Mouse (Mus musculus): ENCODE data around the gene Eif5a. TPM values are rescaled to one million over a fixed set of nuclear protein-coding genes. Genes with fewer than 3 reads are reported as not detected.

Eif5a gene
- total RNA-seq (2023): 100 to 1,000 TPM; 482 to 501 TPM

GRCm38 (mm10) chr11:69921114-69922011 lies at the start of gene Eif5a:
TSS of gene Eif5a (minus strand) at chr11:69921958.

DNA sequence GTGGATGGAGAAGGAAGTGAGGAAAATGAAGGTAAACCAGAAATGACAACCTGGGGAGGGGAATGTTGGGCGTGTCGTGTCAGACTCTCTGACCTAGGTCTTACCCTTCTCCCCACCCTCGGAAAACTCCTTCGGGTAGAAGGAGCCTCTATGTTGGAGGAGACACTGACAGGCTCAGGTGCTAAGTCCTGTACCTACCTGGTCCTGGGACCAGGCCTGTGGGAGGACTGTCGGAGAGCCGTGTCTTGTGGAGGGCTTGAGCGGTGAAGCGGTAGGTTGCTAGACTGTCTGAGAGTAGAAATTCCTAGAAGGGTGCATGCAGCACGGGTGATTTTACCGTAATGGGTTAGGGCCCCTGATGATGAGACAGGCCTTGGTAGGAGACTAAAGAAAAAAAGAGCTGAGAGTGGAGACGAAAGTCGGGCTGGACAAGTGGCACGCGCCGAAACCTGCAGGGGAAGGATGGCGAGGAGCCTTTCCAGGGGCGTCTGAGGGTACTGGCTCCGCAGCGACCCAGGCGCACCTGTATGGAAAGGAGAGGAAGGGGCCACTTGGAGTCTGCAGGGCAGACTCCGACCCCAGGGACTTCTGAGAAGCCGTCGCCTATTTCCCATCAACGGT lies 43.0 kb upstream of the Eif5a start, which contains the start of gene Cldn7:
Gene Cldn7, plus strand, starts transcription at position 130 of the 621 bp plus-strand sequence.

DNA sequence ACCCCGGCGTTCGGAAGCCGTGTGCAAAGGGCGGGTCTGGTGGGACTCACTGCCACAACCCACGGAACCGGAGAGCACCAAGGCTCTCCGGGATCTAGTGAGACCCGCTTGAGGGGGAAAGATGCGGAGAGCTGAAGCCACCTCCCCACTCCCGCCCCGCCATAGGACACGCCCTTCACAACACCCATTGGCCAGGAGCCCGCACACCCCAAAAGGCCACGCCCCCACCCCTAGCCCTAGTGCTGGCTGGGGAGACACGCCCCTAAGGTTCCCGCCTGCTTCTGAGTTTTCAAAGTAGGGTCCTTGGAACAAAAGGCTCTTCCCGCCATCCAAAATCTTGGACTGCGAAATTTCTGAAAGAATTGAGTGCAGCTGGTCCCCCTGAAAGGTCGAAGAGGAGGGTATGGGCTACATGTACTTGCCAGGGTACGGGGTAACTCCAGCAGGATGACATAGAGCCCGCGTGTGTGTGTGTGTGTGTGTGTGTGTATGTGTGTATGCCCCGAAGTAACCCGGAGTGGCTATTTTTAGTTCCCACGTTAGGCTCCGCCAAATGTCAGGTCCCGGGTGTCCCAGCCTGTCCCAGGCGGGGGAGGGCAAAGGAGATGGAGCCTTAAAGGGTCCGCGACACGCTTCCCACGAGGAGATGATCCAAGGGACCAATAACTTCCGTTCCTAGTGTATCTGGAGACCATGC lies 26.5 kb upstream of the Eif5a start, which contains the start of gene Slc2a4:
Gene Slc2a4, minus strand, starts transcription at position 123 of the 697 bp plus-strand sequence.

DNA sequence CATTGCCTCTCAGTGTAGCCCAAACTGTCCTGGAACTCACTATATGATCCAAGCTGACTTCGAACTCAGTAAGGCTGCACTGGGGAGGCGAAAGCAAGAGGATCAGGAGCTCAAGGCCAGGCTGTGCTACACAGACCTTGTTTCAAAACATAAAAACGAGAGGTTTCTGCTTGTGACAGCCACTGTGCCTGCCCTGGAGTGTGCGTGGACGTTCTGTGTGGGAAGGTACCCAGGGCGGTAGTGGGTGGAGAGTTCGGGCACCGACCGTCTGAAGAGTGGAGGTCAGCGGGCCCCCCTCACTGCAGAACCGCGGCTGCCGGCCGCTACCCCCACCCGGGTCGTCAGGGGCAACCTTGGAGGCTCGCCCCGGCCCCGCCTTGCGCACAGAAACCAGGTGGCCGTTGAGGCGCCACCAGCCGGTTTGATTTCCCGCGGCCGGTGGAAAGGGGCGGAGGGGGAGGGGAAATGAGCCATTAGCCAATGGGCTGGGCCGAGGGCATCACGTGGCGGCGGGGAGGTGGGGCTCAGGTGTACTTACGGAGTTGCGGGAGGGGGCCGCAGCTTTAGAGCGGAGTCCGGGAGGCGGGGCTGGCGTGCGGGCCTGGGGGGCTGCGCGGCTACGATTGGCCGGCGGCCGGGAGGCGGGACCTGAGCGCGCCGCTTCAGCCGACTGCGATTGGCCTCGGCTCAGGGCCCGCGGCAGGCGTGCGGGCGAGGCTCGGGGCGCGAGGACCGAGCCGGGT lies 13.6 kb upstream of the Eif5a start, which contains the start of gene Ybx2:
Gene Ybx2, plus strand, starts transcription at position 660 of the 743 bp plus-strand sequence.

GRCm38 (mm10) chr11:69913554-69914371 lies 8.0 kb downstream of the Eif5a start, which contains the start of gene Gps2:
TSS of gene Gps2 (plus strand) at chr11:69913888.

GRCm38 (mm10) chr11:69900471-69901405 lies 21.0 kb downstream of the Eif5a start, which contains the start of the genes 2810408A11Rik and Neurl4:
TSS of gene 2810408A11Rik (minus strand) at chr11:69900987.
TSS of gene Neurl4 (plus strand) at chr11:69901072.

GRCm38 (mm10) chr11:69895291-69895690 lies 26.5 kb downstream of the Eif5a start, which contains the start of gene Acap1:
TSS of gene Acap1 (minus strand) at chr11:69895539.

DNA sequence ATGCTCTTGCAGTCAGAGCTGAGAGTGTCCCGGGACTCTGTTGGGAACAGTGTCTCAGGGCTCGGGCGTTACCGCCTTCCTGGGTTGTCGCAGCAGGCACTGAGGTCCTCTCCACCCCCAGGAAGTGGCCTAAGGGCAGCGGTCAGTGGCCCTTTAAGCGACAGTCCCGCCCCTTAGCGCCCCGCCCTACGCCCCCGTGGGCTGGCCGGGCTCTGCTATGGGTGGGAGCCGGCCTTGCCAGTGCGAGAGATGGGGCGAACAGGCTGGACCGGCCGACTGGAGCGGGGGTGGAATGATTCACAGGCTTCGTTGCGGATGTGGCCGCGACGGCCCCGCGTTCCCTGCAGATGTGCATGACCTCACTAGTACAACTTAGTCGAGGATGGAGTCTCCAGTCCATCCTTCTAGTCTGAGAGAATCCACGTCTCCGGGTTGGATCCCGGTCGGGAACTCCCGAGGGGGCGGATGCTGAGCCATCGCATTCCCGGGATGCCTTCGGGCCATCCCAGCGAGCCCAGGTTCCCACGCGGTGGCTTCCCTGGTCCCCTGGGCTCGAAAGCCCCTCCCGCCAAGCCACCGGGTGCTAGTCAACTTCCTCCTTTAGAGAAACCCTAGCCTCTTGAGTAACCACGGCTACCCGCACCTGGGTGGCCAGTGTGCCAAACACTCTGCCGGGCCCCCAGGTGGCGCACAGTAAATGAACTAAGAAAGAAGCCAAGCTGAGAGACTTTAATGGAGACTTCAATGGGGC lies 40.7 kb downstream of the Eif5a start, which contains the start of gene Kctd11:
Gene Kctd11, minus strand, starts transcription at position 554 of the 751 bp plus-strand sequence.

DNA sequence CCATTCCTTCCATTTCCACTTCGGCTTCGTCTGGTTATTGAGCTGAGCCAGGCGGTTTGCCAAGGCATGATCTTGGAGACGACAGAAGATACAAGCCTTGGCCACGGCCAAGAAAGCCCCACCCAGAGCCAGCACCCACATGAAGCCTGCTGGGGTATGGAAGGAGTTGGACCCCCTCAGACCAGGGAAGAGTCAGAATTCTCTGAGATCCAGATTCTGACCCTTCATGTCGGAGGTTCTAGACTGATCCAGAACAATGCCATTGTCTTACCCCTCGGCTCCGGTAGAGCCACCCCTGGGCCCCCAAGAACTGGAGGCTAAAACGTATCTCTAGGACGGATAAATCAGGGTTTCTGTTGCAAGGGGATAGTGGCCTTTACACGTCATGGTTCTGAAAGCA lies 43.9 kb downstream of the Eif5a start, which contains the start of gene Tmem95:
Gene Tmem95, minus strand, starts transcription at position 141 of the 400 bp plus-strand sequence.

Other genes starting within 250 kb of the Eif5a start
- gene Eif4a1, start 249.5 kb downstream of the Eif5a start, total RNA-seq (2023): 100 to 1,000 TPM; 554 to 653 TPM
- 10 to 100 TPM; 64.7 to 65.2 TPM for gene Senp3, start 239.9 kb downstream of the Eif5a start, total RNA-seq (2023)
- 10 to 100 TPM; 15.8 to 16.0 TPM for gene Tnfsf13, start 236.2 kb downstream of the Eif5a start, total RNA-seq (2023)
- 1 to 10 TPM; 7.9 to 8.7 TPM for gene Tnfsf12, start 226.1 kb downstream of the Eif5a start, total RNA-seq (2023)
- 1 to 10 TPM; 4.7 to 5.5 TPM for gene Tnfsfm13, start 225.9 kb downstream of the Eif5a start, total RNA-seq (2023)
- 10 to 100 TPM; 82.6 to 86.1 TPM for gene Polr2a, start 163.3 kb downstream of the Eif5a start, total RNA-seq (2023)
- gene Slc35g3, start 160.0 kb downstream of the Eif5a start, total RNA-seq (2023): not detected
- gene Zbtb4, start 156.0 kb downstream of the Eif5a start, total RNA-seq (2023): 1 to 10 TPM; 2.4 to 3.3 TPM
- 1 to 10 TPM in 1 of 2 experiments, under 1 TPM in 1; 0.79 to 1.9 TPM for gene Chrnb1, start 126.0 kb downstream of the Eif5a start, total RNA-seq (2023)
- under 1 TPM in 1 of 2 experiments, not detected in 1; 0.18 TPM for gene Fgf11, start 120.1 kb downstream of the Eif5a start, total RNA-seq (2023)
- not detected for gene Tmem102, start 116.3 kb downstream of the Eif5a start, total RNA-seq (2023)
- not detected for gene Gm39566, start 106.7 kb downstream of the Eif5a start, total RNA-seq (2023)
- not detected for gene Spem2, start 103.5 kb downstream of the Eif5a start, total RNA-seq (2023)
- not detected for gene Spem1, start 99.8 kb downstream of the Eif5a start, total RNA-seq (2023)
- gene Nlgn2, start 84.2 kb downstream of the Eif5a start, total RNA-seq (2023): 1 to 10 TPM; 1.3 to 2.1 TPM
- gene Tmem256, start 83.4 kb downstream of the Eif5a start, total RNA-seq (2023): 100 to 1,000 TPM in 1 of 2 experiments, 10 to 100 TPM in 1; 99.2 to 106 TPM
- 10 to 100 TPM; 35.0 to 35.9 TPM for gene Plscr3, start 75.6 kb downstream of the Eif5a start, total RNA-seq (2023)
- gene Tnk1, start 63.2 kb downstream of the Eif5a start, total RNA-seq (2023): not detected
- gene Tmem95, start 43.9 kb downstream of the Eif5a start, total RNA-seq (2023): 1 to 10 TPM in 1 of 2 experiments, under 1 TPM in 1; 0.88 to 1.2 TPM
- gene Kctd11, start 40.6 kb downstream of the Eif5a start, total RNA-seq (2023): 1 to 10 TPM; 8.6 to 9.0 TPM
- 100 to 1,000 TPM; 260 to 263 TPM for gene Acap1, start 26.4 kb downstream of the Eif5a start, total RNA-seq (2023)
- 1 to 10 TPM; 3.0 to 3.2 TPM for gene 2810408A11Rik, start 21.0 kb downstream of the Eif5a start, total RNA-seq (2023)
- 10 to 100 TPM; 20.9 to 27.6 TPM for gene Neurl4, start 20.9 kb downstream of the Eif5a start, total RNA-seq (2023)
- 10 to 100 TPM; 69.0 to 84.5 TPM for gene Gps2, start 8.1 kb downstream of the Eif5a start, total RNA-seq (2023)
- not detected for gene Ybx2, start 13.8 kb upstream of the Eif5a start, total RNA-seq (2023)
- gene Slc2a4, start 26.2 kb upstream of the Eif5a start, total RNA-seq (2023): 1 to 10 TPM in 1 of 2 experiments, under 1 TPM in 1; 0.97 to 1.3 TPM
- not detected for gene Cldn7, start 42.8 kb upstream of the Eif5a start, total RNA-seq (2023)
- 10 to 100 TPM; 75.0 to 80.3 TPM for gene Ctdnep1, start 59.2 kb upstream of the Eif5a start, total RNA-seq (2023)
- 10 to 100 TPM; 24.3 to 31.0 TPM for gene Elp5, start 60.6 kb upstream of the Eif5a start, total RNA-seq (2023)
- 100 to 1,000 TPM; 475 to 527 TPM for gene Gabarap, start 69.2 kb upstream of the Eif5a start, total RNA-seq (2023)
- gene Phf23, start 73.8 kb upstream of the Eif5a start, total RNA-seq (2023): 10 to 100 TPM; 41.2 to 53.6 TPM
- 10 to 100 TPM; 15.0 to 18.2 TPM for gene Dvl2, start 78.6 kb upstream of the Eif5a start, total RNA-seq (2023)
- 10 to 100 TPM; 39.3 to 50.0 TPM for gene Acadvl, start 93.5 kb upstream of the Eif5a start, total RNA-seq (2023)
- 1 to 10 TPM; 5.5 to 5.8 TPM for gene Dlg4, start 95.0 kb upstream of the Eif5a start, total RNA-seq (2023)
- not detected for gene Asgr1, start 132.1 kb upstream of the Eif5a start, total RNA-seq (2023)
- gene Asgr2, start 170.7 kb upstream of the Eif5a start, total RNA-seq (2023): not detected
- 10 to 100 TPM; 11.8 to 12.3 TPM for gene Mgl2, start 208.4 kb upstream of the Eif5a start, total RNA-seq (2023)
- 10 to 100 TPM; 17.3 to 20.9 TPM for gene Clec10a, start 234.2 kb upstream of the Eif5a start, total RNA-seq (2023)

Data from neutrophil, adult 83 days (primary cell).